Mouse (Mus musculus) cerebellum, postnatal 14 days (tissue): ENCODE measurements around the gene Jam2.

Experiments
- DNase-seq, 2 experiments: peaks; one replicate each; pipeline ENCODE4 v3.0.0; 2021; ENCODE audit warnings: mixed read lengths in 2 of 2

The Jam2 gene

GRCm38 (mm10) chr16:84853492-84853891 is 79.6 kb downstream of the Jam2 start:
- DNase-seq = no peak

DNA sequence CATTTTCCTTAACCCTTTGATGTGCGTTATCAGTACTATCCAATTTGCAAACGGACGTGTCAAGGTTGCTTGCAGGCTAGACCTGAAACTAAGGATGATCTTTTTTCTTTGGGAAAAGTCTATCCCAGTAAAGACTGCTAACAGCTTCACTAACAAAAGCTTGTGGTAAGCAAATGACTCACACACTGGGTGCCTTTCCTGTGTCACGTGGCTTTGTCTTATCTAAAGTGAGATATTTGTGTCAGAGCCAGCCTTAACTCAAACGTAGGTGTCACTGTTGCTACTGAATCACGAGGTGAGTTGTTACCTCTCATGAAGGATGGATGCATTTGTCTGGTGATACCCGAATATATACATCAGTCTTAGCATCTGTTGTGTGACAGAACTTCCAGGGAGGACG is 90.7 kb downstream of the Jam2 start:
- no peak for DNase-seq

GRCm38 (mm10) chr16:84873805-84874204 is 99.9 kb downstream of the Jam2 start:
- no peak for DNase-seq

DNA sequence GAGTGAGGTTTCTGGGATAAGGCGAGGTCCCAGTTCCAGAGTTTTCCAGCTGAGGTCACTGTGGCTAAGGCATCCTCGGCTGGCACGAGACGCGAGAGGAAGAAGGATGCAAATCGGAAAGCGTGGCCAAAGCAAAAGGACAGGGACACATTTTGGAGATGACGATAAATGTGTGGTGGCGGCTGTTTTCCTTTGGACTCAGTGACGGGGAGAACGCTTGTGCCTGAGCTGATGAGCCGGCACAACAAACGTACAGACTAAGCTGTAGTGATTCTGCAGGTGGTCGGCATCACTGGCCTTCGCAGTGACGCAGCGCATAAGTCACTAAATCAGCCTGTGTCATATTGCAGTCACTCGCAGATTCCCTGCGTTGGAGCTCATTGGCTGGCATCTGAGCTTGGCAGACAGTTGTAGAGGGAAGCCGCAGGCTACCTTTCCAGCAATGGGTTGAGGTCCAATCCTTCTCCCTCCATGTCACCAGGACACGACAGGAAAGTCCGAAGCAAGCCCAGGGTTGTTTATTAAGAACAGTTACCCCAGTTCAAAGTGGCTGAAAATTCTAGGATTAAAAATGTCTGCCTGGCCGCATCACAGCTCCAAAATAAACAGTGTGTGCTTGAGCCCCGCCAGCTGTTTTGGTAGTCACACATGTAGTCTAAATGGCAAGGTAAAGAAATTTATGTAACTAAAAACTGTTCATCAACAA is 101.2 kb downstream of the Jam2 start:
- peak; percentile 39 to 41 for DNase-seq
